Mouse (Mus musculus) mature B cell (primary cell): ENCODE measurements around the gene Bex1.

ENCODE experiments used
- in situ Hi-C: fragments of 300-500 bp; cut with MboI; formaldehyde crosslinking; loops from 2 replicates; pipeline ENCODE4 v1.14.3; 2019

The Bex1 gene

DNA sequence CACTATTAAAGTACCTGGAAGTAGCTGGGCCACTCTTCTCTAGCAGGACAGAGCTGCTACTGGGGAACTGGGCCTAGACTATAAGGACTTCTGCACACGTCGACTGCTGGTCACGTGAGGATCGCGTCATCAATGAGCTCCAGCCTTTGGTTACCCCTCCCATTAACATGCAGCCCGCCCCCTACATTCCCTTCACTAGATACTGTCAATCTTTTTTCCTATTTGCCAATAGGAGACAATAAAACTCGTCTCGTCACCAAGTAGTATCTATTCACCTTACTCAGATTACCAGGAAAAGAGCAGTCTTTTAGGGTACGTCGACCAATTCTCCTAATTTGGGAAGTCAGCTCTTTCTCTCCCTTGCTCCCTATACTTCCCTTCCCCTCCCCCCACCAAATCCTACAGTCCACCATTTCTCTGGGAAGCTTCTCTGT, 43.2 kb downstream of the Bex1 start, which contains the start of gene Tceal8:
TSS of gene Tceal8 (minus strand) at position 225 of the 434 bp plus-strand sequence.
- in situ Hi-C loops: no loop called here

DNA sequence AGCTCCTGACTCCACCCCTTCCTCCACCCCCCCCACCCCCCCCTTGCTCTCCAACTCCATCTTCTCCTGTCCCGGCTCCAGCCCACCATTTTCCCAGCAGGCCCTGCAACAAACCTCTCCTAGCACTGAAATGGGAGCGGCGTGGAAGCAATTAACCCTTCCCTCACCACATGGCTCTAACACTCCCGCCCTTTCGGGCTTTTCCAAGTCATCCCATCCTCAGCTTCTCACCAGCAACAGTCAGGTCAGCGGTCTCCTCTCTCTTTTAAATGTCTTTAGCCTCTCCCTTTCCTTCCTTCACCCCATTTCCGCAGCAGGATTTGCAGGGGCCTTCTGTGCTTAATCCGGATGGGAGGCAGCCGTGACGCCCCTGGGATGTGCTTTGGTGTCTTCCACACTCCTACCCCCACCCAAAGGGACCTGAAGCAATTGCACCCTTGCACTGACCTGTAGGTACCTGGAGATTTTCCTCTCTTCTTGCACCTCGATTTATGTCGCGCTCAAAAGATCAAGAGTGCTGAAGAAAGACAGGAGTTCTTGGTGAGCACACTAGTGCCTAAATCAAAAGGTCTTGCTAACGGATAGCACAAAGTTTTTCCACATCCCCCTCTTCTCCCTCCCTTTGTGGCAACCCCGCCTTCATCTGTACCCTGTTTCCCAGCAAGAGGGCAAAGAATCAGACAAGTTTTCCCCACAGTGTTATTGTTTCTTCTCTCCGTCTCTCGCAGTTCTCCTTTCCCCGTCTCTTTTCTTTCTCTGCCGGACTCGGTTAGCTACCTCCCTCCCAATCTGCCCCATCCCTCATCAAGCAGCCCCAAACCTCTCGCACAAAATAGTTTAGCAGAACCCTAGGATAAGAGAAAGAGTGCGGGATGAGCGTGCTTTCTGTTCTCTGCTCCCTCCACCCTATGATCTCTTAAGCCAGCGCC, 43.9 kb downstream of the Bex1 start:
- in situ Hi-C loops: no loop called here

GRCm38 (mm10) chrX:136170625-136171024, 44.7 kb downstream of the Bex1 start:
- in situ Hi-C loops: no loop called here
